Mouse (Mus musculus) megakaryocyte, embryonic 14.5 days (primary cell): Measurements from ENCODE around the gene Tex14.
"Not testable (repeated sequence)": the region's sequence is repeated elsewhere in the genome, so short reads cannot be mapped to it uniquely, and the experiment has no call there.

Experiments
- FLI1 ChIP-seq: IDR thresholded peaks from 2 replicates; pipeline ENCODE4 v1.6.1; 2012; ENCODE audit warnings: low read length, inconsistent platforms, mixed read lengths
- GATA1 ChIP-seq: IDR thresholded peaks from 3 replicates; pipeline ENCODE4 v1.6.1; 2012; ENCODE audit warnings: mixed read lengths, low read length, inconsistent platforms, borderline replicate concordance

- not testable (repeated sequence) for TF ChIP-seq GATA1, FLI1
Observed at GRCm38 (mm10) chr11:87431813-87432212, 26.9 kb downstream of the Tex14 start.
